Mouse (Mus musculus): Measurements from ENCODE around the gene Nlrp4b. TPM values are rescaled to one million over a fixed set of nuclear protein-coding genes. Genes with fewer than 3 reads are reported as not detected.

The Nlrp4b gene
- not detected in 2 replicates for polyA plus RNA-seq (2012; rRNA removed)

DNA sequence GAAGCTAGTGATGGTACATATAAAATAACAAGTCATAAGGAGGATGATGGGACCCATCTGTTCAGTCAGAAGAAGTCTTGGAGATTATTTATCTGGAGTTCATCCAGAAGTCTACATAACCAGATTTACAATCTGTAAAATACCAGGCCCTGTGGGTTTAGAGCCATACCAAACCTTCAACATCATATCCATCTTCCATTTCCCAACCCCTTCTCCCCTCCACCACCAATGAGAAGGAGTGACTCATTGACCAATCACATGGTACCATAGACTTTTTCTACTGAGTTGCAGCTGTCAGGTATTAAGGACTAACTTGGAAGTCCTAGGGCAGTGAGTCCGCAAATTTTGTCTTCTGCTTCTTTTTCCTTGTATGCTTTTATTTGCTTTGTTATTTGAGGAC is at the start of gene Nlrp4b:
Gene Nlrp4b (plus strand): TSS at position 301 of the 400 bp plus-strand sequence.

DNA sequence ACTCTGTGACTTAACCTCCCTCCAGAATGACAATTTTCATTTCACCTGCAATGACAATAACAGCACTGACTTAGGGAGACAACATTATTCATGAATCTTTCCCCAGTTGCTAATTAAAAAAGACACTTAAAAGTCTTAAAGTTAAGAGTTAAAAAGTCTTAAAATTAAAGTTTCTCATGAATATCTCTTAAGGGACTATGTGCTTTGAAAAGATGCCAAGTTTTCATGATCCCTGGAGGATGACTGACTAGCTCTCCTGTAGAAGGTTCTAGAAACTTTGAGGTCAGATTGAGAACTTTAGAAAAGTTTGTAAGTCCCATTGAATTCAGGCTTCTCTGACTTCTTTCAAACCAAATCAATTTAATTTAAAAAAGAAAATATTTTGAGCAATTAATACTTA is 66.7 kb downstream of the Nlrp4b start, which contains the start of gene Vmn1r71:
Gene Vmn1r71 (minus strand): TSS at position 101 of the 400 bp plus-strand sequence.

Other genes with a start within 250 kb of the Nlrp4b start
- not detected in 2 replicates for gene Vmn1r67, start 244.5 kb upstream of the Nlrp4b start, polyA plus RNA-seq (2012; rRNA removed)
- gene Zik1, start 192.4 kb upstream of the Nlrp4b start, polyA plus RNA-seq (2012; rRNA removed), result 0.74 and 0.79 TPM in 2 replicates
- gene Vmn1r68, start 129.3 kb upstream of the Nlrp4b start, polyA plus RNA-seq (2012; rRNA removed), result not detected in 2 replicates
- gene Vmn1r69, start 74.1 kb upstream of the Nlrp4b start, polyA plus RNA-seq (2012; rRNA removed), result not detected in 2 replicates
- not detected in 2 replicates for gene Vmn1r70, start 56.3 kb upstream of the Nlrp4b start, polyA plus RNA-seq (2012; rRNA removed)
- gene Vmn1r71, start 66.6 kb downstream of the Nlrp4b start, polyA plus RNA-seq (2012; rRNA removed), result not detected in 2 replicates
- not detected in 2 replicates for gene Zscan4b, start 217.3 kb downstream of the Nlrp4b start, polyA plus RNA-seq (2012; rRNA removed)

Measured in liver, embryonic 18 days (tissue).